Mouse (Mus musculus) cortical plate, adult 2 months (tissue): ENCODE data around the gene Rtn4rl1.

Experiments used
- CTCF ChIP-seq: fragments of 200-500 bp; IDR thresholded peaks from 2 replicates; pipeline ENCODE4 v1.5.1; 2011; ENCODE audit warnings: mild to moderate bottlenecking, control low read depth, low read length; ENCODE audit not compliant: insufficient read depth; ENCODE audit errors: extremely low read depth
- POLR2A ChIP-seq: fragments of 200-500 bp; IDR thresholded peaks from 2 replicates; pipeline ENCODE4 v1.6.1; 2011; ENCODE audit warnings: mild to moderate bottlenecking, low read length, control low read depth; ENCODE audit not compliant: insufficient read depth; ENCODE audit errors: extremely low read depth

GRCm38 (mm10) chr11:75152603-75153557 lies 40.7 kb upstream of the Rtn4rl1 start:
- no peak for TF ChIP-seq CTCF
- no peak for TF ChIP-seq POLR2A
